Mouse (Mus musculus): ENCODE data around the gene Skida1. TPM values are rescaled to one million over a fixed set of nuclear protein-coding genes. Genes with fewer than 3 reads are reported as not detected.

The Skida1 gene
- not detected for polyA plus RNA-seq (2017; shearing (Covaris generic))

DNA sequence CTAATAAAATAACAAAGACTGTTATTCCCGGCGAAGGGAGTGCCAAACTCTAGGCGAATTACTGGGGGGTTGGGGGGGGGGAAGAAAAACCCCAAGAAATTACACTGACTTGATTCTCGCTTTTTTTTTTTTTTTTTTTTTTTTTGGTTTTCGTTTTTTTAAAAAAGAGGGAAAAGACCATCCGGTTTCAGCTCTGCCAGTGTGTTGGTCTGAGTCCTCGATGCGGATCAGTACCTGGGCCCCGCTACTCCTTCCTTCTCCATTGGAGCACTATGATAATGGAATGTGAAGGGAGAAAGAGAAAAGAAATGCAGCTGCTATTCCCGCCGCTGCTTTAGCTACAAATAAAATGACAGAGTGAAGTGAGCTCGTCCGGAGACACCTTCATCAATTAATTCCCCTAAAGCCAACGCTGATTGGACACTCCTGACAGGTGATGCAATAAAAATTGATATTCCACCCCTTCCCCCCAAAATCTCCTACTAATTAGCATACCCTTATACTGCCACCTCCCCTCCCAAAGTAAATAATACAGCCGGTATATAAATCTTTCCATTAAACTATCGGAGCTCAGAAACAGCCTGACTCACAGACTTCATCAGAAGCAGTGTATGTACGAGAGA, at the start of gene Skida1:
Gene Skida1 (minus strand): TSS at position 599 of the 623 bp plus-strand sequence.

DNA sequence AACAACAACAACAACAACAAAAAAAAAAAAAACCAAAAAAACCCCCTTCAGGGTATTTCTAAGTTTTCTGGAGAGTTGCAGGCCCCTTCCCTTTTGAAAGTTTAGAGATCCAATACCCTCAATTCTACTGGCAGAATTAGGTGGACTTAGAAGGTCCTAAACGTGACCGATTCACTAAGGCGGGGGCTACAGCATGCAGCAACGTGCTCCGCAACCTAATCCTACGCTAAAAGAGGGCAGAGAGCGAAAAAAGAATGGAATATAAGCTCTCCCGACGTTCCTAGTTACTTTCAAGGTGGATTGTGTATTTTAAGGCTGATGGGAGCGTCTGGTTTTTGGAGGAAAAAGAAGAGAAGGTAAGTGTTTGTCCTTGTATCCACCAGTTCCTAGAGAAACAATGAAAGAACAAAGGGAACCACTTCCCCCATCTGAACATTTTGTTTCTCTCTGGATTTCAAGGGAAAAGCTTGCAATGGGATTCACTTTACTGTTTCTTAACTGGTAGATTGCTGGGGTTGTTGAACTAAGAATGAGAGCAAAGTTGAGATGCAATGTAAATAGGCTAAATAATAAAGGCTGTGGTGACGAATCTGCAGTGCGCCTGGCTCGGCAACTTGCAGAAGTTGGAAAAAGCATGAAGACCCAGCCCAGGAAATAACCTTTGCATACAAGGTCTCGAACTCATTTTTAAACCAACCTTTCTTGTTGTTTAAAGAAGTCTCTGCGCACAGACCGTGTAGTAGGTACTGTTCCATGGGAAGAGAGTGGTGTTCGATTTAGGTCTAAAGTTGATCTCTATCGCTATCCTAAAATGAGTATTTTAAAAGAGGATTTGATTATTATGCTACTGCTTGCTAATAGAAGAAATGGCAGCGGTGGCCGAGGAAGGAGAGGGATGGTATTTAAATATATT, 6.4 kb upstream of the Skida1 start, which contains the start of gene Mllt10:
Gene Mllt10 (plus strand): TSS at position 222 of the 913 bp plus-strand sequence.

DNA sequence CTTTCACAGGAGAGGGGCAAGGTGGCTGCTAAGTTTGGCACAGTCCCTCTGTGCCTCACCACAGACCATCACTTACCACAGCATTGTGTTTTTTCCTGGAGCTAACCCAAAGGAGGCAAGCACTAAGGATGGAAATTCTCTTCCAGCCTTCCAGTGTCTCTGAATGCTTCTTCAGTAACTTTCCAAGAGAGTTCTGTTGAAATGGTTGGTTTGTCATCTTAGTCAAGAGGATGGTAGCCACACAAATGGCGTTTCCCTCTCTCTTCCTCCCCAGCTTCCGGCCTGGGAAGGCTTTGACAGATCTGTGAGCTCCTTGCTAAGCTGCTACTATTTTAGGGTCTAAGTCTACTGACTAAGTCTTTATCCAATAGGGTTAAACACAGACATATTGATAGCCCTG, 11.4 kb downstream of the Skida1 start, which contains the start of gene A930004D18Rik:
Gene A930004D18Rik (minus strand): TSS at position 247 of the 400 bp plus-strand sequence.

DNA sequence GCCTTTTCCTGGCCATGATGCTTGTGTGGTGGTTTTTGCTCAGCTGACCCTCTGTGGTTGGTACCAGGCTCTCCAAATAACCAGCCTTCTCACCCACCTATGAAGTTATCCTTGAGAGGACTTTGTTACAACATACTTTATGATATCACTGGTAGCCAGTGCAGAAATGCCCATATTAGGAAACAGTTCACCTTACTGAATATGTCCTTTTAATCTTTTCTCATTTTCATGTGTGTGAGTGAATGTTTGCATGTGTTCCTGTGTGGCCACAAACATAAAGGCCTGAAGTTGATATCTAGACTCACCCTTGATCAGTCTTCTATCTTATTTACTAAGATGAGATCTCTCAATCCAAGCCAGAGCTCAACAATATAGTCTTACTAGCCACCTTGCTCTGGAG, 52.0 kb downstream of the Skida1 start, which contains the start of gene H2al2a:
Gene H2al2a (minus strand): TSS at position 101 of the 400 bp plus-strand sequence.

Other genes with a start within 250 kb of the Skida1 start
- not detected for gene H2al2a, start 52.1 kb downstream of the Skida1 start, polyA plus RNA-seq (2017; shearing (Covaris generic))
- not detected for gene A930004D18Rik, start 11.3 kb downstream of the Skida1 start, polyA plus RNA-seq (2017; shearing (Covaris generic))
- gene Mllt10, start 6.2 kb upstream of the Skida1 start, polyA plus RNA-seq (2017; shearing (Covaris generic)), result 130 TPM